Mouse (Mus musculus) embryonic fibroblast, embryonic 13.5 days (primary cell): ENCODE data around the gene Gpr146.

ENCODE experiments used
- CTCF ChIP-seq: IDR thresholded peaks from 2 replicates; pipeline ENCODE4 v1.5.1; 2011; ENCODE audit warnings: mild to moderate bottlenecking, control low read depth, low read length, moderate library complexity, borderline replicate concordance; ENCODE audit not compliant: insufficient read depth
- POLR2A ChIP-seq: IDR thresholded peaks from 2 replicates; pipeline ENCODE4 v1.6.1; 2011; ENCODE audit warnings: low read depth, mild to moderate bottlenecking, control low read depth, low read length, moderate library complexity

- TF ChIP-seq CTCF: no peak
- TF ChIP-seq POLR2A: no peak
These were observed 37.5 kb downstream of the Gpr146 start for GRCm38 (mm10) chr5:139415001-139415400.
